Mouse (Mus musculus) left cerebral cortex, postnatal 25 days (tissue): ENCODE measurements at regions not wholly inside any gene's neighbourhood (a gene's known extent, or its start where the extent isn't known, plus 50 kb on each side); places are given as distances from the start of the nearest gene placed in this dataset.
A peak's percentile ranks its signal among the peaks of the same experiment; 100 is the strongest.

Source experiments
- DNase-seq, 2 experiments: peaks; one replicate each; pipeline ENCODE4 v3.0.0; 2022; ENCODE audit warnings: low spot score in 2 of 2, mixed read lengths in 1 of 2
- intact Hi-C: fragments of 180-260 bp; cut with DNase I; formaldehyde crosslinking; loops from one replicate; pipeline ENCODE4 v1.15.1; 2025

DNA sequence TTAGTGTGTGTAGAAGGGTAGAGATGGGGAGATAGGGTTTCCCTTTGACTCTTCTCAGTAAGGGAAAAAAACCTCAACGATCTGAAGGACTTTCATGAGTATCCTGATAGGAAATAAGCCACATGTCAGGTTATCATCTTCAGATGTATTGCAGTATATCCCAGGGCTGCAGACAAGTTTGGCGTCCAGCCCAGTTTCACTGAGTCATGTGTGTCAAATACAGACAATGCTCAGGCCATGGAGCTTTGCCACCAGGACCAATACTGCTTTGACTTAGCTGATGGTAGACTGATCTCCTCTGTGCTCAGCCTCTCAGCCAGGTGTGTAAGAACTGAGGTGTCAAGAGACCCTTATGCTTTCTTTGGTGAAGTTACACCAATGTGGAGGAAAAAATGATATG is 62.9 kb downstream of the Cst10 start:
- intact Hi-C loops, result no loop called here
- no peak for DNase-seq

DNA sequence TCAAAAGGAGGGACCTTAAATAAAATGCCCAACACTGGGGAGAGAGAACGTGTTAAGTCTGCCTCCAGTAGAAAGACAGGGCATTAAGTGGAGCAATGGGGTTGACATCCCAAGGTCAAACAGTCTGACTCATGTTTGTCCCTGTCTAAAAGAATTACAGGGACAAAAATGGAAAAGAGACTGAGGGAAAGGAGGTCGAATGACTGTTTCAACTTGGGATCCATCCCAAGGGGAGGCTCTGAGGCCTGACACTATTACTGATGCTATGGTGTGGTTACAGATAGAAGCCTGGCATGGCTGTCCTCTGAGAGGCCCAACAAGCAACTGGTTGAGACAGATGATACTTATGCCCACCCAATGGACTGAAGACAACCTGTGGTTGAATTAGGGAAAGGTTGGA is 67.6 kb downstream of the Cst10 start:
- intact Hi-C loops, result no loop called here
- DNase-seq, result no peak

DNA sequence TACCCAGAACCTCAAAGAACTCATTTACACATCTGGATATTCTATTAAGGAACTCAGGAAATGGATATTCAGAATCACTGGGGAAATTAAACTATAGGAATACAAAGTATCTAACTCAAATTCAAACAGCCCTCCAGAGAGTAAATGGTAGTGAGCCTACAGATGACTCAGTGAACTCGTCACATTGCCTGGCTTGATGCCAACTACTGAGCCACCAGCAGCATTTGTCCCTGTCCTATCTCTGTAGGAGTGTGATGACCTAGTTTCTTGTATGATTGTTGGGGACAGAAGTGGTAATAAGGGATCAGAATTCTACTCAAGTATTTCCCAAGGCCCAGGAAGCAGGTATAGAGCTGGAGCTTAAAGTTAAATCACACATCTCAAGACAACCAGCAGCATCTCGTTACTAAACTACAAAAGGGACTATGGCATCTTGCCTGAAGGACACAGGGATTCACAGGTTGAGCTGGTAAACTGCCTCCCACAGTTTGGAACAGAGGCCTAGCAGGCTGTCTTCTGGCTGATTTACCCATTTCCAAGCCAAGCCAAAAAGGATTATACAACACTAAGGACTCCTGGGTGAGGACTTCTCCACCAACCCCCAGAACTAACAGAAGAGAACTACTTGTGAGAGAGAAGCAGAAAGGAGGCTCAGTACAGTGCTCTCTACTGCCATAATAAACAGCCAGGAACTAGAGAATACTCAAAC is 88.6 kb downstream of the Cst10 start:
- intact Hi-C loops, result no loop called here
- peak; percentile 12 to 59 for DNase-seq

DNA sequence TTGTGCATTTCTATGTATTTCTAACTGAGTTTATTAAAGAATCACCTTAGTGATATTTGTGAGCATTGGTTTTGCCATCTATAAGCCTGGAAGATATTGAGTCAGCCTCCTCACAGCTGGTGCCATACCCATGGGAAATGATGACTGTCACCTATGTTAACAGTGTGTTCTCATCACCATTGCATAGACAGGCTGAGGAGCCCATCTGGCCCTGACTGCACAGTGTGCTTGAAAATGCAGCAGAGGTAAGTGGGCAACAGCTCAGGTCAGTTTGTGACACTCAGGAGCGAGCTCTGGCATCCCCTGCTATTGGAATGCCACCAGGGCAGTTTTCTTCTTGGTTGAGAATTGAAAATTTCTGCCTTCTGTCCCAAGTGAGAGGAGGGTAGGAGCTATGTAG is 108.0 kb downstream of the Cst10 start:
- intact Hi-C loops, result no loop called here
- no peak for DNase-seq

DNA sequence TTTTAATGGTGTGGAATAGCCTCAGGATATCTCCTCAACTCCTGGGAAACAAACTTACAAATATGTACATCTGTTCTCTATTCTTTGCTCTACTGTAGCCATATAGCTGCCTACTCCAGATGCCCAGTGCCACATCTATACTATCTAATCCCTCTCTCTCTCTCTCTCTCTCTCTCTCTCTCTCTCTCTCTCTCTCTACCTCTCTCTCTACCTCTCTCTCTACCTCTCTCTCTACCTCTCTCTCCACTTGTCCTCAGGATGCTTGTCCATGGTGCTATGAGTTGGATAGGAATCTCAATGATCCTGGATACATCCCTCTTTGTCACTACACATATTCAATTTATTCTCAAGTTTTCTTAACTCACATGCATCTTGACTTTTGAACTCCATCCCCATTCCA is 119.6 kb downstream of the Cst10 start:
- intact Hi-C loops, result no loop called here
- DNase-seq, result no peak

DNA sequence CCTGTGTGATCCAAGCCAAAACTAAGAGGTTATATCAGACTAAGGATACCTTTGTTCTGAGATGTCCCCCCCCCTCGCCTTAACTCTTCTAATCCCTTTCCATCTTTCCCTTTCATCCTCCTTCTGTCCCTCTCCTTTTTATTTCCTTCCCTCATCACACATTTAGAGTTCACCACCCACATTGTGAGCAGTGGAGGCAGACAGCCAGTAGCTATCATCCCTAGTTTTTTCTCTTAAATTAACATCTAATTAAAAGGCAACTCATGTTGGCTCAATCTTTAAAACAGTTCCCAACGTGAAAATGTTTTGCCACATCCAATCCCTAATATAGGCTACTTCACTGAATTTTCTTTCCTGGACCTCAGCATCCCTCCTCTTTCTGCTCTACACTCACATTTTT is 138.0 kb downstream of the Cst10 start:
- peak; percentile 7 to 80 for DNase-seq
- intact Hi-C loops, result loop anchor here (2.0 to 5.0 kb wide), 2 partner anchors 330 to 474 kb away; no protein-coding TSS in a partner anchor

DNA sequence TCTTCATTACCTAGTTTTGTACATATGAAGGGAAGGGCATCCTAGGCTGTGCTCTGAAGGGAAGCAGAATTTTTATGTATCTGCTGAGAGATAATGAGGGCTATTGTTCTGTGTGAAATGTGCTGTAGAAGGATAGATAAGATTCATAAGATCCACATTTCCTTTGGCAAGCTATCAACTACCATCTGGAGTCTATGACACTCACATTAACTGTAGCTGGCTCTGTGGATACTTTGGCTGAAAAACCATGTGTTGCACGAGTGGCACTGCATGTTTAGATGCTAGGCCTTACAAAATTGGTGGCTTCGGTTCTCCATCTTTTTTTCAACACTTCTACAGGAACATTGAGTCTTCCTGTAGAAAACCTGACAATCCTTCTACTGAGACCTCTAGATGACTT is 140.9 kb downstream of the Cst10 start:
- DNase-seq, result peak in 1 of 2 experiments; percentile 57

DNA sequence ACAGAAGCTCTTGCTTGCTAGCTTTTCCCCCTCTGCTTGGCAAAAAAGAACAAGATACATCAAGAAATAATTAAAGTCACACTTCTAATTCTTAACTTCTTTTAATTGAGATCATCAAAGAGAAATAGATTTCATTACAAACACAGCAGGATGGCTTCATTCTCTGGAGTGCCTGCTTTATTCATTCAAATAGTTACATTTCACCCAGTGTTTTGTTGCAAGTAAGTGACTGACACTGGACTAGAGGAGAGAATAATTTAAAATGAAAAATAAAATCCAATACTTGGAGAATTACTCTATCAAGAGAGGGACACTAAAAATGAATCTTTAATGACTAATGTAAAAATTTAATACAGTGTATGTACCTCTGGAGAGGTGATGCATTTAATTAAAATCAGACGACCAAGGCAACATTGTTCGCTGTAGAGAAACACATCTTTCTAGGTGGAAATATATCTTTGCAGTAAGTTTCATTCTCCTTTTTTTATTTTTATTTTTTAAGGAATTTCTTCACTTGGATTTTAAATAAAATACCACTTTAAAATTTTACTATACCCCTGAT is 141.9 kb downstream of the Cst10 start:
- DNase-seq, result no peak
- intact Hi-C loops, result loop anchor here (5.0 kb wide), 1 partner anchor 121 kb away; no protein-coding TSS in a partner anchor

More for the DNA sequence above, 140.9 kb downstream of the Cst10 start:
- intact Hi-C loops, result loop anchor here (1.0 to 5.0 kb wide), 2 partner anchors 122 to 223 kb away; no protein-coding TSS in a partner anchor

DNA sequence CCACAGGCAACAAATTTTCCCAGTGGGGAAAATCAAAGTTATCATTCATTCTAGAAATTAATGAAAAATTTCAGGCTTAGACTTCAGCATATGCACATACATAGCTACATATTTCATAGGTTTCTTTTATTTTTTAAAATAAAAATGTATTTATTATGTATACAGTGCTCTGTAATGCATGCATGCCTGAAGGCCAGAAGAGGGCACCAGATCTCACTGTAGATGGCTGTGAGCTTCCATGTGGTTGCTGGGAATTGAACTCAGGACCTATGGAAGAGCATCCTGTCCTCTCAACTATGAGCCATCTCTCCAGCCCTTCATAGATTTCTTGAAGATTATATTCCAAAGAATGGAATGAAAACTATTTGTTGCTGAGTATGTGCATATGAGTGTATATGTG is 150.4 kb downstream of the Cst10 start:
- DNase-seq, result no peak
- intact Hi-C loops, result no loop called here

DNA sequence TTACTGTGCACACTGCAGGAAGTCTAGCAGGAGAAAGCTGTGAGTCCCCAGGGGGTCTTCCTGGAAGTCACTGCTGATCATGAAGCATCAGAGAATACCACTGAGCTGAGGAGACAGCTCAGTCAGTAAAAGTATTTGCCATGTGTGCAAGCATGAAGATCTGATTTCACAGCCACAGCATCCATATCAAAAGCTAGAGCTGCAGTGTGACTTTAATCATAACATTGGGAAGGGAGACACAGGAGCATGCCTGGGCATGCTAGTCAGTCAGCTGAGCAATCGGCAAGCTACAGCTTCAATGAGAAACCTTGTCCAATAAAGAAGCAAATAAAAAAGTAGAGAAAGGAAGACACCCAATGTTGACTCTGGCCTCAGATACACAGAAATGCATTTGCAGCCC is 168.9 kb downstream of the Cst10 start:
- intact Hi-C loops, result no loop called here
- no peak for DNase-seq

DNA sequence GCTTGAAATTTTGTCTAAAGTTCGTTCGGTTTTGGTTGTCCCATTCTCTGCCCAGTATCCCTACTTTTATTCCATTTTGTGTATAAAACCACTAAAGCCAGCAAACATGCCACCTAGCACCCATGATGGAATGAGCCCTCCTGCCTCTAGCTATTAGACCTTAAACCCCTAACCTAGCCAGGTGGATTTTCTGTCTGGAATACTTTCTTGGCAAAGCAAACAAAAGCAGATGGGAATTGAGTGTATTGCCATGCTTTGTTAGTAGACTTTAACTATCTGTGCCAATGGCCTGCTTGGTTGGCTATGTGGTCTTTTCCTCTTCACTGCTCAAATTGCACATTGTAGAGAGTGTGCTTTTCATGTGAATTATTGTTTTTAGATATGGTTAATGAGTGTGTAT is 197.7 kb downstream of the Cst10 start:
- DNase-seq, result no peak
- intact Hi-C loops, result no loop called here

DNA sequence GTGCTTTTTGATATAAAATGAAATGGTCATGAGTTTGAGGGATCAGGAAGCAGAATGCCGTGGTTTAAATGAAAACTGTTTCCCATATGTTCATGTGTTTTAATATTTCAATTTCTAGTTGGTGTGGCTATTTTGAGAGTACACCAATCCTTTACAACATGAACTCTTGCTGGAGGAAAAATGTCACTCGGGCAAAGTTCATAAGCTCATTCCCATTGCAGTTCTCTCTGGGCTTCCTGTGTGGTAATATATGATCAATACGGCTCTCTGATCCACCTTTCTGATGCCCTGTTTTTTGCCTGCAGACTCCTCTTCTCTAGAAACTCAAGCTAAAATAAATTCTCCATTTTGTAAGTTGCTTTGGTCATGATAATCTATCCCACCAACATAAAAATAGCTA is 208.5 kb downstream of the Cst10 start:
- intact Hi-C loops, result no loop called here
- DNase-seq, result no peak

DNA sequence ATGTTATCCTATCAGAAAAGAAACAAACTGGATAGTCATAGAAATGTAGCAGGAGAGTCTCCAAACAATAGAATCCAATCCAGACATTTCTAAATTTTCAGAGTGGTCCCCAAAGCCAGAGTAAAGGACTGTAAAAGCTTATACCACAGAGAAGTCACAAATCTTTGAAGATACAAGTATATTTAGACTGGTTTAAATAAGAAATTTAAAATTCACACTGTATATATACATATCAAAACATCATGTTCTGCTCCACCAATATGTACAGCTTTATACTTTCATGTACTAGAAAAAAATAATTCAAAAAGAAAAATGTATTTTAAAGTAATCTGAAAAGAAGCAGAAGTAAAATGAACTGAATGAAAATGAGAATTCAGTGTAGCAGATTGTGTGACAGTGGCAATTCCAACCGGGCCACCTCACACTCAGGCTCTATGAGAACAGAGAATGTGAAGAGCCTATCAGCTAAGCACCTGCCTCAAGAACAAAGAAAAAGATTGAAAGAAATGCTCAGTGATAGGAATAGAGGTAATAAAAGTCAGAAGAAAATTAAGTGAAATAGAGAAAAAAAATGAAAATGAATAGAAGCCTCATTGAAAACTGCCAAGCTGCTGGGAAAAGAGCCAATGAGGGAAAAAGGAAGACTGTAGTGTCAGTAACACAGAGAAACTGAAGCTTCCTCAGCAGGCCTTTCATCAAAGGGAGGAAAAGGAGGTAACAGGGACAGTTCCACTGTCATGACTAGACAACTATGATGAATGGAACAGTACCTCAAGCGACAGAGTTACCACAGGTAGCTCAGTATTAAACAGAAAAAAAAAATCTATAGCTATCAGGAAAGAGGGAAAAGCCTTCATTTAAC is 209.5 kb downstream of the Cst10 start:
- DNase-seq, result peak in 1 of 2 experiments; percentile 23

DNA sequence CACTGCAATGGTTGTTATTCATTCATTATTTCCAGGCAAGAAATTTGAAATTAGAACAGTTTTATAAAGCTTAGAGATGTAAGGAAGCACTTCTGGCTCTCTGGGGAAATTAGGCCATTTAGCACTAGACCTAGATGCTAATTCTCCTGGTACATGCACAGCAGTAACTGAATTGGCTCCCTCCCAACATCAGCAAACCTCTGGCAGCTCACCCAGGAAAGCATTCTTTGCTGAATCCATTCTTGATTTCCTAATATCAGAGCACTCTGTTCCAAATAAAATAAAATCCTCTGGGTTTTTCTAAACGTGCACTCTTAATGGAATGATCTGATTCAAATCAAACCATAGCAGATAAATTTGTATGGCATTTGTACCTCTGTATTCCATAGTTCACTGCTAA is 203.4 kb upstream of the Syndig1 start:
- DNase-seq, result peak; percentile 3 to 21
- intact Hi-C loops, result no loop called here

More for the DNA sequence above, 209.5 kb downstream of the Cst10 start:
- intact Hi-C loops, result no loop called here

DNA sequence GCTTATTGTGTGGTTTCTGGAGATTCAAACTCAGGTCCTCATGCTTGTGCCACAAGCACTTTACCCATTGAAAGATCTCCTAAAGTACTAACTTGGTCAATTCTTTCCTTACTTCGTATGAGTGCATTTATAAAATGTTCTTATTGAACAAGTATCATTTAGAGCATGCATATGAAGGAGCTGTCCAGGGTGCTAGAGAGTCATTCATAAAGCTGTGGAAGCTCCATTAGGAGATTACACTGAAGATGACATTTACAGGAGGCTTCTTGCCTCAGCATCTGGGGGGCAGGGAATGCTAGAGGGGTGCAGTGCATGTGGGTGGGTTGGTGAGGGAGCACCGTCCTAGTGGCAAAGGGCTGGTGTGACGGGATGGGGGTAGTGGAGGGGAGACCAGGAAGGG is 187.8 kb upstream of the Syndig1 start:
- DNase-seq, result no peak
- intact Hi-C loops, result no loop called here

DNA sequence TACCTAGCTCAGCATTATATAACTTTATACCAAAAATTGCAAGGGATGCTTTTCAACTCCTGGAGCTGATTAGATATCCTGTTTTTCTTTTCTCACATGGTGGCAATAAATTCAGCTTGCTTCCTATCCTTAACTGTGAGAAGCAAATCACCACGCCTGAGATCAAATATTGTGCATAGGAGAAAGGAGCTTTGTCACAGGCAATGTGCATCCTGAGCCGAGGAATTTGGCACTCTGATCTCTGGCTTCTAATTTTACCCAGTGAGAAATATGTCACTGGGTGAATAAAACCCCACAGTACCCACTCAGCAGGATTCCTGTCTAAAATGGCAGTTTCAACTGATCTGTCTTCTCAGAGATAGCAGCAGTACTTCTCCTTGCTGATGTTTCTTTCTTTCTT is 177.2 kb upstream of the Syndig1 start:
- DNase-seq, result peak in 1 of 2 experiments; percentile 31
- intact Hi-C loops, result no loop called here

DNA sequence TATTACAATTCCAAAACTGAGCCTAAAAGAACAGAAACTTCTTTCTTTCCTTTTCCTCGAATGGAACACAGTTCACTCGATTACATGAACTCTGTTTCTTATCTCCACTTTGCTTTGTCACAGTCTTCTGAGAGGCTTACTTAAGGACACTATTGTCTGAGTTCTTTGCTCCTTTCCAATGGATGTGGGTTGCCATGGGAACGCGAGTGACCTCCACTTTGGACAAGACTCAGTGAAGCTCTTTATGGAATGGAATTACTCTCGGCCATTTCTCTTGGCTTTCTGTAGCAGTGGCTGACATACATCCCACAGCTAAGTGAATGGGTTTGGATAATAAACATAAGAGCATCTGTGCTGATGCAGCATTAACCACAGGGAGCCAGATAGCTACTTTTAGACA is 167.9 kb upstream of the Syndig1 start:
- intact Hi-C loops, result no loop called here
- no peak for DNase-seq

DNA sequence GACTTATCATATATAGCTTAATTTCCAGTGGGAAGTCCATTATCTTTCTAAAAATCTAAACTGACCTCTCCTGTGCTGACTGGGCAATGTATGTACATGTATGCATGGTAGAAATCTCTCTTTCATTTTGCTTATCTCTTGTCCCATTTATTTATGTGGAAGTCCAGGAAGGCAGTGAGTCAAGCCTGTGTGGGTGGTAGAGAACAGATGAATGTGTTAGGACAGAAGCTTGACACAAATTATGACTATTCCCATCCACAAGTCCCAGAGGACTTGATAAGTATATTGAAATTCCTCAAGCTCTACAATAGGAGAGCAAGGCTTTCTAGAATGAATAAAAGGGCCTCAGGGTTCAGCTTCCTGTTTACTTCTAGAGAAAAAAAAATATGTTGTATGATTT is 164.6 kb upstream of the Syndig1 start:
- intact Hi-C loops, result no loop called here
- peak in 1 of 2 experiments; percentile 68 for DNase-seq

DNA sequence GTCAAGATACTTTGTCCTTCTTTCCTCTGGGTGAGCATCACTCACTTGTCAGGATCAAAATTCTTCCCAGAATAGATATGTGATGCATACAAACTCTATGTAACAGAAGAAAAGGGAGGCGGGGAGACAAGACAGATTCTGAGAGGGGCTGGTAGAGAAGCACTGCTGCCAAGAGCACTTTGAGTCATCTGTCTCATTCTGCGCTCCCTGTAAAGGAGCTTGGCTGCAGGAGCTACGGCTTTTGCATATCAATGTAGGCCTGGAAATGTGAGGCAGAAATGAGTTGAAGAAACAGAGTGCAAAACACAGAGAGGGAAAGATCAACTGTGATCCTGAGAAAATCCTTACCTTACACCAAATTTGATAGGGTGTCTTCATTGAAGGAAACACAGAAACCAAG is 162.6 kb upstream of the Syndig1 start:
- intact Hi-C loops, result loop anchor here (2.0 to 5.0 kb wide), 5 partner anchors 102 to 251 kb away; partner anchors contain the start of gene C530025M09Rik
- peak; percentile 37 to 86 for DNase-seq

DNA sequence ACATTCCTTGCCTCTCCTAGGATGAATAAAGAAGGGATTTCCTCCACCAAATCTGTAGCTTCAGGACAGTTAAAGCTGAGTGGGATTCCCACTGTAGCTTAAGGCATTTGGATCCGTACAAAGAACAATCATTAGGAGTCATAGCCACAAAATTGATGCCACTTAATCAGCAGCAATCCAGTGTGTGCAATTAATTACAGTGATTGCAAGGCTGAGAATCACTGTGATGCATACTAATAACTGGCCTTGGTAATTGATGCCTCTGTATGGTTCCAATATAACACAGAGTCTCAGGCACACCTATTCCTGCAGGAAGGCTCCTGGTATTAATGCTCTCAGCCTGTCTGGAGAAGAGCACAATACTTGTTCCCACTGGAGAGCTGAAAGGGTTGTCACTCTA is 157.1 kb upstream of the Syndig1 start:
- DNase-seq, result no peak

More for the DNA sequence above, 157.1 kb upstream of the Syndig1 start:
- intact Hi-C loops, result no loop called here
